Mouse (Mus musculus) liver, embryonic 14.5 days (tissue): ENCODE data around the gene Wdr38.

Experiments
- CTCF ChIP-seq: IDR thresholded peaks from 2 replicates; pipeline ENCODE4 v1.5.1; 2016; ENCODE audit warnings: antibody characterized with exemption, low read depth, control low read depth
- EP300 ChIP-seq: IDR thresholded peaks from 2 replicates; pipeline ENCODE4 v1.6.1; 2016; ENCODE audit warnings: antibody characterized with exemption, low read depth

DNA sequence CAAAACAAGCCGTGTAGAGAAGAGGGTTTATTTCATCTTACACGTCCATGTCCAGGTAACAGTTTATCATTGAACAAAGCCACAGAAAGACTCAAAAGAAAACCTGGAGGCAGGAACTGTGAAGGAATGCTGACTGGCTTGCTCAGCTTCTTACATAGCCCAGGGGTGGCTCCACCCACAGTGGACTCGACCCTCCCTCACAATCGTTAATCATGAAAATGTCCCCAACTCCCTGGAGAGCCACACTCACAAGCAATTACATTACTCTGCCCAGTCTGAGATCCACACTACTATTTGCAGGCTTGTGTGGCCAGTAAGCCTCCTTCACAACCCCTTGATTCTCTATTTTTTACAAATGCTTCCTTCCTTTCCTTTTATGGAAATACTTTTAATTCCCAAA, 33.1 kb upstream of the Wdr38 start:
- no peak for TF ChIP-seq CTCF
- TF ChIP-seq EP300 = no peak
